Mouse (Mus musculus) midbrain, embryonic 11.5 days (tissue): ENCODE measurements around the gene Golim4. TPM values are rescaled to one million over a fixed set of nuclear protein-coding genes. Genes with fewer than 3 reads are reported as not detected.

Experiments
- ATAC-seq: fragments of 200-750 bp; cut with Nextera tagmentation; 2 replicates; pipeline ENCODE4 v1.8.0; 2017; ENCODE audit warnings: moderate TSS enrichment, moderate library complexity; ENCODE audit not compliant: low FRiP score
- DNase-seq: peaks from one replicate; pipeline ENCODE4 v3.0.0; 2015; ENCODE audit warnings: low spot score; ENCODE audit errors: missing footprints
- H3K27ac ChIP-seq: fragments of 300-500 bp; sonication (generic); 2 replicates; pipeline ENCODE4 v1.5.1; 2014; ENCODE audit warnings: low read depth, low read length
- H3K27me3 ChIP-seq: fragments of 300-500 bp; sonication (generic); 2 replicates; pipeline ENCODE4 v1.6.1; 2014; ENCODE audit warnings: mild to moderate bottlenecking, low read length, moderate library complexity, mixed read lengths; ENCODE audit not compliant: control insufficient read depth, insufficient read depth
- H3K36me3 ChIP-seq: fragments of 300-500 bp; sonication (generic); 2 replicates; pipeline ENCODE4 v1.6.1; 2014; ENCODE audit warnings: mild to moderate bottlenecking, low read length, moderate library complexity, mixed read lengths; ENCODE audit not compliant: control insufficient read depth, insufficient read depth
- H3K4me1 ChIP-seq: fragments of 300-500 bp; sonication (generic); 2 replicates; pipeline ENCODE4 v1.6.1; 2014; ENCODE audit warnings: low read length; ENCODE audit not compliant: control insufficient read depth, insufficient read depth
- H3K4me2 ChIP-seq: fragments of 300-500 bp; sonication (generic); 2 replicates; pipeline ENCODE4 v1.6.1; 2014; ENCODE audit warnings: mild to moderate bottlenecking, moderate library complexity
- H3K4me3 ChIP-seq: fragments of 300-500 bp; sonication (generic); 2 replicates; pipeline ENCODE4 v1.5.1; 2014; ENCODE audit warnings: low read depth, low read length
- H3K9ac ChIP-seq: fragments of 300-500 bp; sonication (generic); 2 replicates; pipeline ENCODE4 v1.6.1; 2014; ENCODE audit warnings: low read length
- H3K9me3 ChIP-seq: fragments of 300-500 bp; sonication (generic); 2 replicates; pipeline ENCODE4 v1.6.1; 2016; ENCODE audit warnings: low read length; ENCODE audit not compliant: control insufficient read depth
- WGBS: fragments of 180-500 bp; shearing (Covaris S2); extraction: QIAGEN DNeasy Blood & Tissue Kit; methylation state at CpG from one replicate; pipeline ENCODE4 v1.1.7; 2014; 5-methylcytosine and 5-hydroxymethylcytosine counted together
- polyA plus RNA-seq: library from polyadenylated mRNA; unstranded; fragments of >200 nt; fragmentation: Nextera tagmentation; extraction: Ambion mirVana; gene quantifications from 2 replicates; pipeline ENCODE4 v1.2.1, GENCODE M21; 2014

The Golim4 gene
- polyA plus RNA-seq, 1 experiment from 2014 or later, result 46.7 TPM

DNA sequence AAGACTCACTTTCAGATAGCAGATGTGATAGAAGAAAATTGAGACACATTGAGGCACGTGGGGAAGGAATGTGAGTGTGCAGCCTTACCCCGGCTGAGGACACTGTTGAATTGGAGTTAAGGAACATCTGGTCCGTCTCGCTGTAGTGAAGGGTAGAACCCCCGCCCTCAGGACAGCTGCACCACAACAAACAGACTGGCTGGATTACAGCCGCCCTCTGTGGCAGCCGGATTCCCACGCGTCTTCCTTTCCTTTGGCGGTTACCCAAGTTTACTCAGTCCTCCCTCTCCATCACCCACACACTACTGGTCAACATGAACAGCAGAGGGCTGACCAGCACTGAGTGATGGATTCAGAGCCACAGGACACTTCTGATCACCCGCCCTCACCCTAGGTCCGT lies 96.0 kb downstream of the Golim4 start:
- H3K4me2 ChIP-seq, result no peak overlapping the region
- no peaks in the 10 kb centered on the region for H3K9me3 ChIP-seq
- DNase-seq (no peak), ATAC-seq (no peak; the same call in 1 of the 2 replicates)
- H3K4me3 ChIP-seq, result no peak overlapping the region
- H3K9ac ChIP-seq, result no peak overlapping the region
- 88% methylated on average over 12 of the region's 12 CpGs for WGBS
- no peaks in the 10 kb centered on the region for H3K36me3 ChIP-seq
- H3K27ac ChIP-seq, result no peak overlapping the region
- H3K27me3 ChIP-seq, result no peaks in the 10 kb centered on the region
- H3K4me1 ChIP-seq, result no peaks in the 10 kb centered on the region

DNA sequence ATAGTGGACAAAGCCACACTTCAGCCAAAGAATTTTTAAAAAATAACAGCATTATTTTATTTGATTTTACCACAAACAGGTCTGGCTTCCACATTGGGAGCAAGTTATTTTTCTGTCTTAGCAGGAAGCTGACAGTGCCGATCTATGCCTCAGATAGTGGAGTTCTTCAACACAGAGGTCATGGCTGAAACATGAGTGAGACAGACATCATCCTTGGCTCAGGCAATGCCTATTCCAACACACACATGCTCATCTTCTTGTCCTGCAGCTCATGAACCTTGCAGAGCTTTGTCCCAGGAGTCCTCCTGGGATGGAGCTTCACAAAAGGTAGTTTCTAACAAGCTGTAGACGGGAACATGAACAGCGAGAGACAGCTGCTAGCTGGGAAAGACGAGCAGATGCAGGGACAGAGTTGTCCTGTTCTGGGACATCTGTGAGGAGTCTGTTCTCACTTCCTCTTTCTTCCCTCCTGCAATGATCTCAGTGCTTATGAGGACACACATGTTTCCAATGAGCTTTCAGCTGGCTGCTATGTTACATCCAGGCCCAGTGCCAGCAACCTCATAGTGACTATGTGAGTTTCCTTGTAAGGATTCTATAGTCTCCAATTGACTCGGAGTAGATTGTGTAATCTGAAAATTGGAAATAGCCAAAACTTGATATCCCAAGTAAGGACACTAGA lies 121.3 kb downstream of the Golim4 start:
- Histone ChIP-seq H3K9ac (no peak overlapping the region), H3K27ac (no peak overlapping the region), H3K4me3 (no peak overlapping the region), H3K4me2 (no peak overlapping the region), H3K27me3 (no peaks in the 10 kb centered on the region), H3K4me1 (no peaks in the 10 kb centered on the region), H3K9me3 (no peaks in the 10 kb centered on the region), H3K36me3 (no peaks in the 10 kb centered on the region)
- WGBS, result 83% methylated on average over 5 of the region's 5 CpGs
- DNase-seq (no peak), ATAC-seq (no peak)

DNA sequence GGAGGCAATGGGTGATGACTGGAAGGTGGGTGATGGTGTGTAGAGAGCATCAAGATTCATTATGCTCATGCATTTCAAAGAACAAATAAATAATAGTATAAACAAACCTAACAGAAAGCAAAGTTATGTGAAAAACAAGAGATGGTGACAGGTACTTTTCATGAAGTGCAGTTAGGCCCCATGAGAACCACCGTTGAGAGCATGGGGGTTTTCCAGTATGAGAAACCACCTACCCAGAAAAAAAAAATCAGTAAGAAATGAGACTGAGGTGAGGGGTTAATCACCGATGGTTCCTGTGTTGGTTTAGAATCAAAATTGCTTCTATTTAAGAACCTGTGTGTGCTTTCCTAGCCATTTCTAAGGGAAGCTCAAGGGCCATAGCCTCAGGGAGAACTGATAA lies 121.9 kb downstream of the Golim4 start:
- Histone ChIP-seq H3K9ac (no peak overlapping the region), H3K4me3 (no peak overlapping the region), H3K9me3 (no peaks in the 10 kb centered on the region), H3K4me1 (no peaks in the 10 kb centered on the region), H3K27me3 (no peaks in the 10 kb centered on the region), H3K36me3 (no peaks in the 10 kb centered on the region), H3K4me2 (no peak overlapping the region), H3K27ac (no peak overlapping the region)
- DNase-seq (no peak), ATAC-seq (no peak)
- 89% methylated on average over 2 of the region's 2 CpGs for WGBS

Other genes starting within 250 kb of the Golim4 start
- gene Gm29133, start 208.8 kb downstream of the Golim4 start, polyA plus RNA-seq, result not detected in 2 replicates
- gene Fstl5, start 117.3 kb upstream of the Golim4 start, polyA plus RNA-seq, result 9.5 and 13.3 TPM in 2 replicates